Mouse (Mus musculus) layer of hippocampus, adult 18-20 months (tissue): Measurements from ENCODE around the gene Esp24. TPM values are rescaled to one million over a fixed set of nuclear protein-coding genes. Genes with fewer than 3 reads are reported as not detected.
"Not testable (repeated sequence)": the region's sequence is repeated elsewhere in the genome, so short reads cannot be mapped to it uniquely, and the experiment has no call there.

ENCODE experiments used
- DNase-seq, 2 experiments: peaks; one replicate each; pipeline ENCODE4 v3.0.0; 2022; ENCODE audit warnings: low spot score in 2 of 2
- long read RNA-seq: library from polyadenylated mRNA; stranded (forward); transcript quantifications from one replicate; pipeline ENCODE4 v2.0.0, GENCODE M21; 2021
- total RNA-seq, 2 experiments: library from RNA; stranded (reverse); gene quantifications; 2 replicates each; pipeline ENCODE4 v1.2.3; 2021

Gene Esp24
- not detected for total RNA-seq
- long read RNA-seq, result 0 reads

DNA sequence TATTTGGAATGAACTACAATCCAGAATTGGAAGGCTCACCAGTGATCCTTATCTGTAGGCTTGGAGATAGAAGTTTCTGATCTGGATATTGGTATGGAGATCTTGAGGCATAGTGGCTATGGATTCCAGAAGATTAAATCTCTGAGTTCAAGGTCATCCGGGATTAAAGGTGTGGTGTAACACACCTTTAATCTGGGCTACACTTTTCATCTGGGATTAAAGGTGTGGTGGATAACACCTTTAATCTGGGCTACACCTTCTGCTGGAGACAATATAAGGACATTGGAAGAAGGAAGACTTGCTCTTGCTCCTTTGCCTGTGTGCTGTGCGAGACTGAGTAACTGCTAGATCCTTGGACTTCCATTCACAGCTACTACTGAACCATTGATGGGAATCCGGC is at the start of gene Esp24:
Gene Esp24, plus strand, starts transcription at position 301 of the 400 bp plus-strand sequence.
- DNase-seq, result not testable (repeated sequence)

DNA sequence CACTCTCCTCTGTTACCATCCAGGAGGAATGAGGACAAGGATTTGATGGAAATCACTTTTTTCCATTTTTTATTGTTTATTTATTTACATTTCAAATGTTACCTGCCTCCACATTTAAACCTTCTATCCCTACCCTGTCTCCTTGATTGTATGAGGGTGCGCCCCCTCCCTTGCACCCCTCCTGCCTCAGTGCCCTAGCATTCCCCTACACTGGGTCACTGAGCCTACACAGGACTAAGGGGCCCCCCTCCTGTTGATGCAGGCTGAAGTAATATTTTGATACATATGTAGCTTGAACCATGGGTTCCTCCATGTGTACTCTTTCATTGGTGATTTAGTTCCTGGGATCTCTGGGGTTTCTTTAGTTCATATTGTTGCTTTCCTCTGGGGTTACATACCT is 26.6 kb upstream of the Esp24 start:
- no peak for DNase-seq

DNA sequence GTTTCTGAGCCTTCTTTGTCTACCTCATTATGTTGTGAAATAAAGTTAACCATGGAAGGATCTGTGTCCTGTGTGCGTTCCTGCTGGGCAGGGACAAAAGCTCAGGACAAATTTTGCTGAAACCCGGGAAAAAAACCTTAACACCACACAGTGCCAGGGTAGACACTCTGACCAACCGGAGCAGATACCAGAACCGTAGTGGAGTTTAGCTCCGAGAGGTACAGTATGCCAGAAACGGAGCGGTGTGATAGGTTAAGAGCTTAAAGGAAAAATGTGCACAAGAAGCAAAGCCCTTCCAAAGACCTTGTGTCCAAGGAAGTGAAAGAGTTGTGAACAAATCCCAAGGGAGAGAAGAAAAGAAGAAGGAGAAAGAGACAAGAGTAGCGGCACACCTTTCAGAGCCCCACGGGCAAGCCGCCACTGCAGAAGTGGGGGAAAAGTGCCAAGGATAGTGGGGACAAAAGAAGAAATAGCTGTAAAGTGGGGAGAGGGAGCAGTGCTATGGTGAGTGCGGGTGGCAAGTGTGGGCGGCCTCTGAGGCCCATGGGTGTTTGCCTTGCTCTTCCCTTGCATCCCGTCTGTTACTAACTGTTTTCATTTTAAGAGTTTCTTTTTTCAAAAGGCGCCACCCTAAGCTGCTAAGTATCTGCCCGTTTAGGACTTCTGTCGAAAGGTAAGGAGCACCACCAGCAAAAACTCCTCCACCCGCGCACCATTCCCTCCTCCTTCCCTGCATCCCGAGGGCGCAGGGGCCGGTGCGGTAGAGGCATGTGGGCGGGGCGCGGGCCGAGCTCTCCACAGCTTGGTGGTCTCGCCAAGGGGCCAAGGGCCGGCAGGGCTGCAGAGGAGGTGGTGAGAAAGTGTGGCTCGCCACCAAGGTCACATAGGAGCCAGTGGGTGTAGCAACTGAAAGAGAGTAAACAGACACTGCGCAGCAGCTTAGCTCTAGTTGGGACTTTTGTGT is 25.5 kb upstream of the Esp24 start:
- no peak for DNase-seq

DNA sequence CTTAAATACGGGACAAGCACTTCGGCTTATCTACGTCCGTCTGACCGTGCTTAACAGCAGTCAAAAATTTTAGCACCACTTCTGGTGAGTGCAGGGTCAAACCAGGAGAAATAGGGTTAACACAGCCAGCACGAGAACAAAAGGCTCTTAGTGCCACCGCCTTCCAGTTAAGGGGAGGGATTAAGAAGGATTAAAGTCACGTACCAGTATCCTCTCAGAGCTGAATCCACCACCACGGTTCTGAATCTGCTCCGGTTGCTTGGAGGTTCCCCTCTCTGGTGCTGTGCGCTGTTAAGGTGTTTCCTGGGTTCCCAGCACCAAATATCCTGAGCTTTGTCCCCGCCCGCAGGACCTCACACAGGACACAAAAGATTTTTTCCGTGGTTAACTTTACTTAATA is 19.3 kb upstream of the Esp24 start:
- no peak for DNase-seq

DNA sequence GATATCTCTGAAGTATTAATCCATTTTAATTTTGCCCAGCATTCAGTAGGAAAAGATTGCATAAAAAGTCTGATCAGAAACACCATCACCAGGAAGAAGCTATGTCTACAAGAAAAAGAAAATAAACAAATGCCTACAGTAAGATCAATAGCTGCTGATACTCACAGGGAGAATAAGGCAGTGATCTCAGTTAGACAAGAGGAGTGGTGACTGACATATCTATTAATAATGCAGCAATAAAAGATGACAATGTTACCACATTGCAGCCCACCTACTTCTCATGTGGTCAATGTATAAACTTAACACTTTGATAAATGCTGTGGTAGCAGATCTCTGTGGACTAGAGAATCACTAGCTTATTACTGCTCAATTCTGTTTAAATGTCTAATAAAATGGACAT is 6.7 kb downstream of the Esp24 start, which contains the start of gene Gm21903:
Gene Gm21903, minus strand, starts transcription at position 101 of the 400 bp plus-strand sequence.
- DNase-seq, result no peak

DNA sequence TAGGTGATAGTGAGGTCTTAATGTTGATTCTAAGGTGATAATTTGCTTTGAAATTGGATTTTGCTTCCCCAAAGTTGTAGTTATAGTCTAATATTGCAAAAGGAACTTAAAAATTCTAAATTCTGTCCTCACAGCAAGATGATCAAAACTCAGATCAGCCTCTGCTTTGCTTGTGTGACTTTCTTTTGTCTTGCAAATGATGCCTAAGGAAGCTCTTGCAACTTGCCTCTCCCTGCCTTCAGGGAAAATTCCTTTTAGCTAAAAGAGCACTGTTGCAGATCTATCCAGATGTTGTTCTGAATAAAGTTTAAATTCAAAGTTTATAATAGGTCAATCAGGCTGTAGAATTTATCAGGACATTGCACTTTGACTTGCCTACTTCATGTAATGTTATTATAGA is 27.1 kb downstream of the Esp24 start:
- no peak for DNase-seq

DNA sequence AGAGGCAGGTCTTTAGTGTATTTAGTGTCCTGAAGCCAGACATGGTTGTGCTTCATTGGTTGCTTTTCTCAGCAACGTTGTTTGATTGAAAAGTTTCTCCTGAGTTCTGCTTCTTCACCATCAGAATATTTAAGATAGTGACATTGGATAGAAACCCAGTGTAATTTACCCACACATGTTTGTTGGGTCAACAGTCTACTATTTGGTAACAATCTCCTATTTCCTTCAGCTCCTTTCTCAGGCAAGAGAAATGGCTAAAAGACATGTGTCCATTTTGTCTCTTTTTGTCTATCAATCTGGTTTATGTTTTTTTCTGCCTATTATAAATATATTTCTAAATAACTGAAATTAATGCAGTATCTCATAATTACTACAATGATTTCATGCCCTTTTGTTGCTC is 40.4 kb downstream of the Esp24 start, which contains the start of gene Esp23:
Gene Esp23, minus strand, starts transcription at position 101 of the 400 bp plus-strand sequence.
- DNase-seq, result no peak

Other genes starting within 250 kb of the Esp24 start
- gene Gm21903, start 6.6 kb downstream of the Esp24 start, total RNA-seq, result not detected
- not detected for gene Esp23, start 40.3 kb downstream of the Esp24 start, total RNA-seq
- not detected for gene Esp22, start 58.6 kb downstream of the Esp24 start, total RNA-seq